Mouse (Mus musculus): ENCODE measurements around the gene Ndufaf4.
A peak's percentile ranks its signal among the peaks of the same experiment; 100 is the strongest.
"Not testable (repeated sequence)": the region's sequence is repeated elsewhere in the genome, so short reads cannot be mapped to it uniquely, and the experiment has no call there.

Gene Ndufaf4

DNA sequence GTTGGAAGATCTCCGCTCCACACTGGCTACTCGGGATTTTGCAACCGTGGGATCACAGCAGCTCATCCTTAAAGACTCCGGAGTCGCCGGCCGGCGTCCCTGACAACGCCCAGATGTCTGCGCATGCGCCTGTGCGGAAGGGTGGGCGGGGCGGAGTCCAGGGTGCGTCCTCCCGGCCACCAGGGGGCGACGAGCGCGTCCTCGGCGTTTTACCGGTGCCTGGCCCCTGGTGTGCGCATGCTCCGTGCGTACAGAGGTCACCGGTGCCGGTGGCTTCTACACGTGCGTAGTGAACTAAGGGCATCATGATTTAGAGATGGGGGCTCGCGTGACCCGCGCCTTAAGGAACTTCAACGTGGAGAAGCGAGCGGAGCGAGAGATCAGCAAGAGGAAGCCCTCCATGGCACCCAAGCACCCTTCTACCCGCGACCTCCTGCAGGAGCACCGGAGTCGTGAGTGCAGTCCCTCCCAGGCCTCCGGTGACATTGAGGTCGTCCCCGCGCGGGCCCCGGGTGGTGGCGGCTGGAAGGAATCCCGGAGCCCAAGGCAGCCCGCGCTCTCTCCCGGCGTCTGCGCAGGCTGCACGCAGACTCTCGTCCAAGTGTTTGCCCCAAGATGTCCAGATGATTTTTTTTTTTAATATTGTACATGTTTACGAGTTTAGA is at the start of gene Ndufaf4:
Ndufaf4 (plus strand) TSS at position 233 of the 665 bp plus-strand sequence.
- peak; percentile 96 for DNase-seq (ENCODE audit: inconsistent ontology term)

DNA sequence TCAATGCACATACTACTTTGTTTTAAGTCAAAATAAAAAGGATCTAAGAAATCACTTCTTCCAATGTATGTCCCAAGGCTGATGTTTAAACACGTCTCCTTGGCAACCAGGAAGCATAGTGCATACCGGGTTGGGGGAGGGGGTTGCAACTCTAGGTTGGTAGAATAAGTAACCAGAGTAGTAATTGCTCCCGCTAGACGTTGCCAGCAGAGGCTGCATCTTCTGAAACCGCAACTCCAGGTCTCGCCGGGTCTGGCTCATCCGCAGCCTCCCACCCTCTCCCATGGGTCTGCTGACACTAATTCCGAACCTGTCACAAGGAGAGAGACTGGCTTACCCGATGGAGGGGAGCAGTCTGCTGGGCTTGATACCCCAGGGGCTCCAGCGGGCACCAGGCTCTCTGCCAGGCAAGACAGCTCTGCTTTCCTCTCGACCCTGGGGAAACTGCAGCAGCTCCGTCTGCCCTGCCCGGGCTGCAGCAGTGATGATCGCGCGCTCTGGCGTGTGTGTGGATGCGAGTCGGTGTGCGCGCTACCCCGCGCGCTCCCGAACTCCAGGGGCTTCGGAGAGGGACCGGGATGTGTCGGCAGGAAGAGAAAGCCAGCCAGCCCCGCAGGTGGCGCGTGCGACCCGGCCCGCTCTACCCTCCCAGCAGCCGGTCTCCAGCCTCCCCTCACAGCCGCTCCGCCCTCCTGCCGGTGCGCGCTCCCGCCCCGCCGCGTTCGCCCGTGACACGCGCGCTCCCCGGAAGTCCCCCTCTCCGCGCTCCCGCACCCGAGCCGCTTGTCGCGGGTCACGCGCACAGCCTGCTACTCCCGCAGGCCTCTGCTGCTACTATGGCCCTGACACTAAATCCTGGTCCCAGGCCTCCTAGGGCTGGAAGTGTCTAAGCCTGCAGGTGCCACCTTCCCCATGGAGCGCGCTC is 47.2 kb upstream of the Ndufaf4 start, which contains the start of gene Klhl32:
Klhl32 (minus strand) TSS at position 724 of the 925 bp plus-strand sequence.
- DNase-seq (ENCODE audit: inconsistent ontology term), result peak; percentile 85

DNA sequence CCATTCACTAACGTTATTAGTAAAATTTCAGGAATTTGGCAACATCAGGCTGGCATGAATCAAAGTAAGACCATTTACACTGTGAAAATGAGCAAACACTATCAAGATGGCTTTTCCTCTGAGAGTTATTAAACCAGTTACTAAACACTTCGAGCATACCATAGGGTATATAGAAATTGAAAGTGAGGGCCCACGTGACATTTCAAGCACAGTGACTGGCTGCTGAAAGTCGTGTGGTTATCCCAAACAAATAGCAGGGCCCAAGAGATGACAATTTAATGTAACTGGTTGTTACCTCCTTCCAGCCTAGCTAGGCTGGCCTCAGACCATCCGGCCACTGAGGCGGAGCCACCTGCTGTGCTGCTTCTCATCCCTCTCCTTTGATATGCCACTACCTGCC is 32.2 kb upstream of the Ndufaf4 start:
- DNase-seq (ENCODE audit: inconsistent ontology term), result peak; percentile 5

DNA sequence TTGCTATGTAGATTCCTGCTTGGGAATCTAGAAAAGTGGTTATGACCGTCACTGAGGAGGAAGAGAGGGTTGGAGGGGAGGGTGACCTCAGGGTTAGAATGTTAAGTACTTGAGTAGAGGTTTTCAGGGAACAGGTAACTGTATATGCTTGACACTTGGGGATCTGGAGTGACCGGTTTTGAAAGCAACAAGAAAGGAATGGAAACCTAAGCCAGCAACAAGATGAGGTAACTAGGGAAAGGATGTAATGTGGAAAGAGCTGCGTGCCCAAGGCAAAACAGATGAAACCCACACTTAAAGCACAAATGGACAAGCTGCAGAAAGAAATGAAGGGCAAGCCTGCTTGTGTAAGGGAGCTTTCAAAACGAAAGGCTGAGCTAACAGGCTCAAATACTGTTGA is 28.7 kb upstream of the Ndufaf4 start:
- DNase-seq (ENCODE audit: inconsistent ontology term), result no peak

DNA sequence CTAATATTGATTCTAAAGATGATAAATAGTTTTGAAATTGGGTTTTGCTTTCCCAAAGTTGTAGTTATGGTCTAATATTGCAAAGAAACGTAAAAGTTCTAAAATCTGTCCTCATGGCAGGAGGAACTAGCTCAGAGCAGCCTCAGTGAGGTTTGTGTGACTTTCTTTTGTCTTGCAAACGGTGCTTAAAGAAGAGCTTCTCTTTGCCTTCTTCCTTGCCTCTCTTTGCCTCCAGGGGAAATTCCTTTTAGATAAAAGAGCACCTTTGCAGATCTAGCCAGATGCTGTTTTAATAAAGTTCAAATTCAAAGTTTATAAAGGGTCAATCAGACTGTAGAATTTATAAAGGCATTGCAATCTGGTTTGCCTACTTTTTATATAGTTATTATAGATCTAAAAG is 8.5 kb upstream of the Ndufaf4 start:
- not testable (repeated sequence) for DNase-seq (ENCODE audit: inconsistent ontology term)

DNA sequence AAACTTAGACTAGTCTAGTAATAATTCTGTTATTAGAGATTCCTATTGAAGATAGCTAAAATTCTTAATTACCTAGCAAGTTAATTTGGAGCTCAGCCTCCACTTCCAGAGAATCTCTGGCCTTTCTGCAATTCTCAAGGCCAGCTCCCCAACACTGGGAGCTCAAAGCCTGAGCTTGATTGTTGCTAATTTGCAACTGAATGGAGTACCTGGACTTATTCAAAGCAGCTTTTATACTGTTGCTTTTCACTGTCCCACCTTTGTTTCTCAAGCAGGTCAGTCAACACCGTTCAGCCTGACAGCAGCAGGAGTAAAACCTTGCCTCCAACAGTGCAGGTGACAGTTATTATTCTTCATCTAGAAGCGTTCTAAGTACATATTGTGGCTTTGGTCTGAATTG is 5.6 kb upstream of the Ndufaf4 start:
- not testable (repeated sequence) for DNase-seq (ENCODE audit: inconsistent ontology term)

DNA sequence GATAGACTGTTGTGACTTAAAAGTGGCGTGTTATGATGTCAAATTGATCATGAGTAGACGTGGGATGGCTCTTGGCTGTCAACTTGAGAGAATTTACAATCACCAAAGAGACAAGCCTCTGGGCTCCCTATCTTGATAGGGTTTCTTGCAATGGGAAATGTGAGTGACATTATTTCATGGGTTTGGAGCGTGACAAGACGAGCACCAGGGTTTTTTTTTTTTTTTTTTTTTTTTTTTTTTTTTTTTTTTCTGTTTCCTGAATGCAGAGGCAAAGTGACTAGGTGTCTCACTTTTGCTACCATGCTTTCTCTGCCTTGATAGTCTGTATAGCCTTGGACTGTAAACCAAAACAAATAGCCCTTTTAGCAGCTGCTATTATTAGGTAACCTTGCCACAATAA is 3.3 kb upstream of the Ndufaf4 start:
- no peak for DNase-seq (ENCODE audit: inconsistent ontology term)

DNA sequence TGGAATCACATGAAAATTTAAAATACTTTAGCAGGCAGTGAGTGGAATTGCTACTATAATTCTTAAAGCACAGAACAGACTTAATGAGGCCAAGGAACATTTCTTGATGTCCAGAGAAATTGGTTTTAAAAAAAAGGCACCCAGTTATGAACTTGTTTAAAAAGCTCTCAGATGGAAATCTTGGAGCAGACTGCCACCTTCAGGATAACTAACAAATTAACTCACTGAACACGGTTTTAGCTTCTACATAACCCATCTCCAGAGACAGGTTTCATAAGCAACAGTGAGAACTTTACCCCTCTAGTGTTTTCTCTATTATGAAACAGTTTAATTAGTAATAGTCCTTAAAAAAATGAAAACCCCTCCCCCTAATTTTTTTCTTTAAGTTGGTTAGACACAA is 1.1 kb upstream of the Ndufaf4 start:
- DNase-seq (ENCODE audit: inconsistent ontology term), result peak; percentile 52

DNA sequence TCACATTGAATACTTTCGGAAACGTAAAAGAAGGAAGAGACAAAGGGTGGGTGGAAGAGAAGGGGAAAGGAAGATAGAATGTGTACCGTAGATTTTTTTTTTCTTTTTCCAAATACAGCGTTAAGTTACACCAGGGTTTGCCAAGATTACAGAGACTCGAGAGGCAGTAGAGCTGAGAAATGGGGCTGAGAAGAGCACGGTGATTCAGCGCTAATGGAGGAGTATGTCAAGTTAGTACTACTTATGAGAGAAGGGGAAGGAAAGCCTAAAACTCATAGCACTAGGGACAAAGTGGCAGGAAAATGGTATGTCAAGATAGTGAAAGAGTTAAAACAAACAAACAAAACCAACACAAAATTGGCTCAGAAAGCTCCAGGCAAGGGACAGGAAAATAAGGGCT is 532 bp upstream of the Ndufaf4 start:
- DNase-seq (ENCODE audit: inconsistent ontology term), result peak; percentile 34

DNA sequence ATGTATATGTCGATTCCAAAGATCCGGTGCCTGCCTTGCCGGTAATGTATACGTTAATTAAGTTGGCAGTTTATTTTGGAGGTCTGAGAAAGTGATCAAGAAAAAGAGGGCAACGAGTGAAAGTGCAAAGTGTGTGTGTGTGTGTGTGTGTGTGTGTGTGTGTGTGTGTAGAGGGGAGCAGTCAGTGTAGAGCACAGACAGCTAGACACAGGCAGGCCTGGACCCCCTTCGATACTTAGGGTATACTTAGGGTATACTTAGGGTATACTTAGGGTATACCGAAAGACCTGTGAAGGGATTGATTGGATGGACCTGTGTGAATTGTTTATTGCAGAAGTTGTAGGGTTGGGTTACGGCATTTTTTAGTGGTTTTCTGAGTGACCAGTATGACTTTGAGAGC is 753 bp downstream of the Ndufaf4 start:
- peak; percentile 21 for DNase-seq (ENCODE audit: inconsistent ontology term)

DNA sequence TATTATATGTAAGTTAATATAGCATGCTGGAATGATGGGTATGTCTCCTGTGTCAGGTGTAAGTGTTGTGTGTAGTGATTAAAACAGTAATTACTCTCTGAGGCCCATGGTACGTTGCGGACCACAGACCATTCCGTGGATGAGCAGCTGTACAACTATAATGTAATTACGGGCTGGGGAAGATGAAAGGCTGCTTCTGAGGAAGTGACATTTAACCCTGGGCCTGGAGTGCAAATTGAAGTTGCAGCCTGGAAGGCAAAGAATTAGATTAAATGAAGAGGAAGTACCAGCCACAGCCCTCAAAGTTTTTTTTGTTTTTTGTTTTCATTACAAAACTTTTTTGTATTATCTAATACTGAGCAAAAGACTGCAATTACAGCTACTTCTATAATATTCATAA is 1.3 kb downstream of the Ndufaf4 start:
- no peak for DNase-seq (ENCODE audit: inconsistent ontology term)

DNA sequence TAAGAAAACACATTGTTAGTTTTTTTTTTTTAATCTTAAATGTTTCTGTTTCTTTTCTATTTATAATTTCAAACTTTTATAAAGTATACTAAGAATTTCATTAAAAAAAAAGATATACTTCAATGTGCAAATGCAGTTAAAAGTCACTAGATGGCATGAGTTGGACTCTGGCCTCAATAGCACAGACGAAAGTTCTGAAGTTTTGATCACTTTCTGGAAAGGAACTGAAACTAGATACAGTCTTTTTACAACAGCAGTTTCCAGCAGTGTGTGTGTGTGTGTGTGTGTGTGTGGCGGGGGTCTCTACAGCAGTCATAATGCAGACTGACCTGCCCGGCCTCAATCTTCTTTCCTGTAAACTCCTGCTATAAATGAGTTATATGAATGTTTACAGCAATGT is 9.9 kb downstream of the Ndufaf4 start:
- DNase-seq (ENCODE audit: inconsistent ontology term), result no peak

DNA sequence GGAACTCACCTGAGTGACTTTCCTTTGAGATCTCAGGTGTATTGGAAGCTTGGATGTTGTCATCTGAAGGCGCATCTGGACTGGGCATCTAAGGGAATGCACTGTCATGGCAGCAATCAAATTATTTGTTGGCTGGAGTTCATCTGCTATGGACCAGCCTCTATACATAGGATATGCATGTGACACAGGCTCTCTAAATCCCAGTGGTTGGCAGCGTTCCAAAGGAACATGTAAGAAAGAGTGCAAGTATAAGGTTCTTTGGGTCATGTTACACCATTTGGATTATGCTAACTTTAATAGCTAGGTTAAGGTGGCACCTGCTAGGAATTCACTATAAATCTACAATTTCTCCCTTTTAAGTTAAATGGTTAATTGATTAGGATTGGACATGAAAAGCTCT is 17.7 kb downstream of the Ndufaf4 start:
- DNase-seq (ENCODE audit: inconsistent ontology term), result no peak

DNA sequence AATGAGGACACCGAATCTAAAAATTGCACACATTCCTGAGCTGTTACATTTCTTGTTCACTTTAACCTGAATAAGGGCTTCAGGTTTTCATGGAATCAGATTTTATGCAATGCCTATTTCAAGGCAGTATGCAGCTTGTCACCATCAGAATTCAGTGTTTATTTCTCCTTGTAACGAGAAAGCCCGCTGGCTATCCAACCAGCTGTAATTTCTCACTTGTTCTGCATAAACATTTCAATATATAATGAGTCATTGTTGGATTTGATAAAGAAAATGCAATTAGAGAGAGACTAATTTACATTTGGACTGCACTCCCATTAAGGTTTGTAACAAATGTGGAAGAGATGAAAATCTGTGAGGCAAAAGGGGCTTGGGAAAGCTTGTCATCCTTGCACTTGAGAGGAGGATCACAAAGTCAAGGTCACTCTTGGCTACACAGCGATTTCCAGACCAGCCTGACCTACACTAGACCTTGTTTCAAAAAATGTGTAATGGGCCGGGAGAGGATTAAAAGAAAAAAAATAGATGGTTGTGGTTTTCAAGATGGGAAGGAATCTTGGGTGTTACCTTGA is 22.2 kb downstream of the Ndufaf4 start:
- no peak for DNase-seq (ENCODE audit: inconsistent ontology term)

DNA sequence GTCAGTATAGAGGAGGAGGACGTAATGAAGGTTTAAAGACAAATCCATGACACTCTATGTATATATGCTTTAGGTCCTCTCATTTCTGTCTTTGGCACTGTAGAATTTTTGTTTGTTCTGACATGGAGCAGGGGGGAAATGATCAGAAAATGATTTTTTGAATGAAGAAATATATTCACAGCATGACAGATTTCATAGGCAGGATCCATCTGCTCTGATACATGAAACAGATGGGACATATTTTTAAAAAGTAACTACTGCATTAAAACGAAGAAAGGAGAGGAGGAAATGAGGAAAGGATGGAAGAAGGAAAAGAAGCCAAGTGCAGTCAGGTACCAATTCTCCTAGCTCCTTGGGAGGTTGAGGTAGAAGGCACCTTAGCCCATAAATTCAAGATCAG is 26.8 kb downstream of the Ndufaf4 start:
- no peak for DNase-seq (ENCODE audit: inconsistent ontology term)

DNA sequence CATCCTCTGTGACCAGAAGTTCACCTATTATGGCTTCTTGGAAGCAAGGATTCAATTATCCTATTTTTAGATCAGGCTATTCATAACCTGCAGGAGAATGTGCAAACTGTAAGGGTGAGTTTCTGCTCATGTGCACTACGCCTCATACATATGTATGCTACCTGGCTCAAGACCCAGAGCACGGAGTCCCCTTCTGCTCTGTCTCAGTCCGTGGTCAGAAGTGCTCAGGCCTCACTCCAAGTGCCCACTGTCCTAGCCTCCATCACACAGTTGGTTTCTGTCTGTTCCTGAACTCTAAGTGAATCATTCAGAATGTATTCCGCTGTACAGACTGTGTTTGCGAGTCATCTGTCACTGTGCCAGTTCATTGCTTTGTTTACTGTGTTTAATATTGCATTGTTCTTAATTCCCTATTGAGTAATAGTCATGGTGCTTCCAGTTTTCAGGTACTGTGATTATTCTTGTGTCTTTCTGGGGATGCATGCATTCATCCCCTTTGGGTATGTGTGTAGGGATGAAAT is 30.4 kb downstream of the Ndufaf4 start:
- DNase-seq (ENCODE audit: inconsistent ontology term), result peak; percentile 64

DNA sequence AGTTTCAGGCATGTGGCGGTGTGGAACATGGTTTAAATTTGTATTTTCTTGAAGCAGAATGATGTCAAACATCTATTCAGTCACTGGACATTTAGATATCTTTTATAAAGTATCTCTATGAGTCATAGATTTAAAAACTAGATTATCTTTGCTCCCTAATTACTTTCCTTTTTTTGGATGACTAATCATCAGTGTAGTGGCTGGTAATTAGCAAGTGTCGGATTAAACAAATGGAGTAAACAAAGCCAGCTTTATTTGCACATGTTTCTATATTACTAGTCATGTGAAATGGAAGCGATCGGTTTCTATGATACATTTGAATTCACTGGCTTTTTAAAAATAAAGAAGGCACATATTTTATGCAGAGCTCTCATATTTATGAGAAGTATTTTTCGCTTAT is 31.0 kb downstream of the Ndufaf4 start:
- peak; percentile 70 for DNase-seq (ENCODE audit: inconsistent ontology term)

DNA sequence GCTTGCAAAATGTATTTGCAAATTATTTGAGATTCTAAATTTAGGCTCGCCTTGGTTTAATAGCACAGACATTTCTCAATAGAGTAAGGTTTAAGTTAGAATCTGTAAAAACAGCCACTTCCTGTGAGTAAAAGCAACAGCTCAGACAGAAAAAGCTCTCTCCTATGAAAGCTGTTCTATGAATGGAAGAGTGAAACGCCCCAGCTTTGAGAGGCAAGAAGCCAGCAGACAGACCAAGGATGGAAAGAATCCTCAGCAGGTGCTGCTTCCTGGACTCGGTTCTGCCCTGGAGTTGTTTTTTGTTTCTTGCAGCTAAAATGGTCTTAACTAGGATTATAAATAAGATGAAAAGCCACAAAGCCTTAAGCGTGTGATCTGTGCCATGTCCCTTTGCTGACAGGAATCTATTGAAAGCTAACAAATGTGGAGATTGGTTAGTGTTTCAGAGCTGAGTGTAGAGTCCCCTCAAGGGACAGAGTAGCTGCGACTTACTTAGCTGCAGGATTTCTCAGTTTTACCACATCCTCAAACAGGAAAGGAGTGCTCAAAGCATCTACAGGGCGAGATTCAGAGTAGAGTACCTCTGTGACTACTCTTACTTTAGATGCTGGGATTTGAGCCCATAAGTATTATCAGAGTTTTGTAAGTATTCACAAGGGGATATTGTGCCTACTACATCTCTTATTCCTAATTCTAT is 45.0 kb downstream of the Ndufaf4 start:
- DNase-seq (ENCODE audit: inconsistent ontology term), result peak; percentile 3

Measured in Muller cell, postnatal 12 days (primary cell).